Mouse (Mus musculus) cerebellum, adult 11 months (tissue): ENCODE results near the gene Spns3.
"Not testable (repeated sequence)": the region's sequence is repeated elsewhere in the genome, so short reads cannot be mapped to it uniquely, and the experiment has no call there.

Experiments used
- DNase-seq: peaks from one replicate; pipeline ENCODE4 v3.0.0; 2022

Spns3 gene

DNA sequence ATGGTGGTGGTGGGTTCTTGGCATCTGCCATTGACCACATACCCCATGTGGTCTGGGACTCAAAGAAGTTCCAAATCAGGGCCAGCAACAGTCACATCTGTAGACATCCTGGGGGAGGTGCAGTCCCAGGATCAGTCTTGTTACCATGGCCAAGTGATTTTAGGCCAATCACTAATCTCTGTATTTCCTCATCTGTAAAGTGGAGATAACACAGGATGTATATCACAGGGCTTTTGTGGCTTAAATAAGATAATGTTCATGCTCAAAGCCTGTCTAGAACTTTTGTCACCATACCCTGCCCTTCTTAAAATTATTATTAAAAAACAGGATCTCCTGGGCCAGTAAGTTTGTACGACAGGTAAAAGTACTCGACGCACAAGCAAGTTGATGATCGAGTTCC lies 6.2 kb upstream of the Spns3 start:
- no peak for DNase-seq

DNA sequence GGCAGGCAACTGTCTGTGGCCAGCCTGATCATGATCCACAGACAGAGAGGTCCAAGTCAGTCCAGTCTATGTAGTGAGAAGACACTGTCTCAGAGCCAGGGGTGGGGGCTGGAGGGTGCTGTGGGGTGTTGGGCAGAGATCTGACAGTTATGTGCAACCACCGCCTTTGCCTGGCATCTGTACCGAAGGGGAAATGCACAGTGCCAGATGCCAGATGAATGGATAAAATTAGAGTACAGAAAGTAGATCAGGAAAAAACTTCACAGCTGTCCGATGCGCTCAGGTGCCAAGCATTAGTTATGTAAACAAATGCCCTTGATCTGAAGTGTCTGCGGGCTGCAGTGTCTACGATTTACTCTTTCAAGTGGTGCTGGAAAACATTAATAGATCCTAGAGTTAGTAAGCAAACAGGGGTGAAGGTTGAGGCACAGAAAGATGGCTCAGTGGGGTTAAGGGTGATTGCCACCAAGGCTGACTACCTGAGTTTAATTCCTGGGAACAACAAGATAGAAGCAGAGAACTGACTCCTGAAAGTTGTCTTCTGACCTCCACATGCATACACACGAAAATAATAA lies 1.3 kb upstream of the Spns3 start:
- DNase-seq, result no peak

DNA sequence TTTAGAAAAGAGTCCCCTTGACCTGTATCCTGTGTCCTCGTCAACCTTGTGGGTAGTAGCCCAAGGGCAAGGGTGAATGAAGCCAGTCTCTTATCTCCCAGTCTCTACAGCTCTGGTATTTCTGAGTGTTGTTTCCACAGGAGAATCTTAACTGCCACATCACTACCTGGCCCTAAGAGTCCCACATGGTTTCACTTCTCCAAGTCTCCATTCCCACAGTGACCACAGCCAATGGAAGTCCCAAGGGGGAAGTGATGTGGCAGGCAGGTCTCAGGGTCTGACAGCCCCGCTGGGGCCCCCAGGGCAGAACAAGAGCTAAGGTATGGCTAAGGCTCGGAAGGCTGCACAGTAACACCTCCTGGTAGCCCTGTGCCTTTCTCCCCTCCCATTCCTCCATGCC lies 3.1 kb downstream of the Spns3 start:
- no peak for DNase-seq

DNA sequence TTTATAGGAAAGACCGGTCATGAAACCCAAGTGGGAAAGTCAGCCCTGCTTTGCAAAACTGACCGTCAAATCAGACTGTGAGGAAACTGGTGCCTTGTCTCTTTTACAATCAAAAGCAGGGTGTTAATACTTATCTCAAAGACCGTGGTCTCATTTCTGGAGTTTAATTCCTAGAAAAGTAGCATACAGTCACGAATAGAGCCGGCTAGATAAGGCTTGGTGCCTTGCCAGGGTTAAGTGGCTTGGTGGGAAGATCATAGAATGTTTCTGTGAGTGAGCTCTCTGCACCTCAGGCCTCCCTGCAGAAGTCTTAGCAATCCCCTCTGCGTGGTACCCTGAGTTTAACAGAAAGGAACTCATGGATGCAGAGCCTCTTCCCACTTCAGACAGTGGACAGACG lies 5.6 kb downstream of the Spns3 start:
- DNase-seq, result no peak

DNA sequence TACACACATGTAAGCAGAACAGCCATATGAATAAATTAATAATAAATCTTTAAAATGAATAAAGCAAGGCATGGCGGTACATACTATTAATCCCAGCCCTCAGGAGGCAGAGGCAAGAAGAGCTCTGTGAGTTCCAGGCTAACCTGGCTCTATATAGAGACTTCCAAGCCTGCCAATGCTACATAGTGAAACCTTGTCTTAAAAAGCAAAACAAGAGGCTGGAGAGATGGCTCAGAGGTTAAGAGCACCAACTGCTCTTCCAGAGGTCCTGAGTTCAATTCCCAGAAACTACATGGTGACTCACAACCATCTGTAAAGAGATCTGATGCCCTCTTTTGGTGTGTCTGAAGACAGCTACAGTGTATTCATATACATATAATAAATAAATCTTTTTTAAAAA lies 6.6 kb downstream of the Spns3 start:
- not testable (repeated sequence) for DNase-seq

DNA sequence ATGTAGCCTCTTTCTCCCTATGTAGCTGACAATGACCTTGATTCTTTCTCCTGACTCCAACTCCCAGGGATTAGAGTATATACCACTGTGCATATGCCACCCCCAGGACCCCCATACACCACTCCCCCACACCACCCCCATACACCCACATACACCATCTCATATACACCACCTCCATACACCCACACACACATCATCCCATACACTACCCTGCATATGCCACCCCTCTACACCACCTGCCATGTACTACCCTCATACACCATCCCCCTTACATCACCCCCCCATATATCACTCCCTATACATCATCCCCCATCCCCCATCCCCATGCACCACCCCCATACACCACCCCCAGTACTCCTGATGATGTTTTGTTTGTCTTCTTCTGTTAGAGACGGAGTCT lies 7.7 kb downstream of the Spns3 start:
- no peak for DNase-seq

DNA sequence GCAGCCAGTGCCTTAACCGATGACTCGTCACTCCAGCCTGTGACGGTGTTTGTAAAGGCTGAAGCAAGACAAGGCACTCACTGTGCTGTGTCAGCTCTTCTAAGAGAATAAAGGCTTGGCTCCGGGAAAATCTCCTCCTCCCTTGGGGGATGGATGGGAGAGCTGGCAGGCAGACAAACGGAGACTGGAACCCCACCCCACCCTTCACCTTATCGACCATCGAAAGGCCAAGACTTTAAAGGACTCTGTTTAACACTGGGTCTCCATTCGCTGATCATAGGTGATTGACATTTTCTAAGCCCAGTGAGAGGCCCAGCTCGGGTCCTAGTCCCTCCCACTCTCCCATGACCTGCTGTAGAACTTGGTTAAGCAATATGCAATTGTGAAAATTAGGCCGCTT lies 8.4 kb downstream of the Spns3 start:
- no peak for DNase-seq

DNA sequence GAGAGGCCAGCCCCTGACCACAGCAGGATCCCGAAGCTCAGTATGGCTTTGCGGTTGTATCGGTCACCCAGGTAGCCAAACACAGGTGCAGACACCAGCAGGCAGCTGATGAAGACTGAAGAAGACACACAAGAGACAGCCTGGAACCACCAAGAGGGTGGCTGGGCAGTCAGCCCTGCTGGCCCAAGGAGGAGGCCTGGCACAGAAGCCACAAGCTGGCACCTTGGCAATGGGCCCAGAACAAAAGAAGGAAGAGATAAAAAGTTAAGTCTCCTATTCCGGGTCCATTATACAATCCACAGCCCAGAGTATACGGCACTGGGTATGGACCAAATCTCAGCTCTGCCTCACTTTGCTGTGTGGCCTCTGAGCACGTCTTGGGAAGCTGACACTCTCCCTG lies 9.9 kb downstream of the Spns3 start:
- DNase-seq, result peak; percentile 46

DNA sequence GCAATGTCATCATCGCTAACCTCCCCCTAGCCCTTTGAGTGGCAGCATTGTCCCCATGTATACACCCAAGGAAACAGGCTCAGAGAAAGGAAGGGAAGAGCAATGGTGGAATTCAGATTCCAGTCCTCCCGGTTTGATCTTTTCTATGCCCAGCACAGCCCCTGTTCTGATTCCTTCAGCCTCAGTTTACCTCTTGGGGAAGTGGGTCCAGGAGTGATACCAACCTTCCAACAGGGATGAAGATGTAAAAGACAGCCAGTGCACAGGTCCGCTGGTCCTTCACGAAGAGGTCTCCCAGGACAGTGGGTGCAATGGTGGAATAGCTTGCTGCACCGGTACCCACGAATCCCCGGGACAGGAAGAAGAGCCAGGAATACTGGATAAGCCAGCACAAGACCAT lies 11.5 kb downstream of the Spns3 start:
- no peak for DNase-seq

DNA sequence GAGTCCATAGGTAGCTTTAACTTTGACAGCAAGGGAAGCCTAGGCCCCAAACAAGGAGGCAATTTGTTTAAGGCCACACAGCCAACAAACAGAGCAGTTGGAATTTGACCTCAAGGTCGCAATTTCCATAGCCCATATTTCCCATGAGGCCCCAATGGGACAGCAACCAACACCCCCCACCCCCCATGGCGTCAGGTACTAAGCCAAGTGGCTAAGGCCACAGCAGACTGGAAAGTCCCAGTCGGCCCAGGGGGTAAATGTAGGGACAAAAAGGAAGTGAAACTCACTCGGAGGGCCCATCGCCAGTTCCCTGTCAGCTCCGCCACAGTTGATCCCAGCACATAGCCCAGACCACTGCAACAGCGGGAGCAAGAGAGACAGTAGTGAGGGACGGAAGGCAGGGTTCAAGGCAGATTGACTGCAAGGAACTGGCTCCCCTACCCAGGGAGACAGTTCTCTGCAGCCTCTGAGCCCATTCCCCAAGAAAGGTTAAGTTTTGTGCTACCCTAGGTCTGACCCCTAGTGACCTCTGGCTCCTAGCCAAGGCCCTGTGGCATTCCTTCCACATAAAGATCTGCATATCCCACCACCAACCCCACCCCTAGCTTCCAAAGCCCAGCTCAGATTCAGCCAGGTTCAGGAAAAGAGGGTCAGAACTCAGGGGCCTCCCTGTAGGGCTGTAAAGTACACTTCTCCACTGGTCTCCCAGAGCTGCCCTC lies 12.1 kb downstream of the Spns3 start:
- no peak for DNase-seq

DNA sequence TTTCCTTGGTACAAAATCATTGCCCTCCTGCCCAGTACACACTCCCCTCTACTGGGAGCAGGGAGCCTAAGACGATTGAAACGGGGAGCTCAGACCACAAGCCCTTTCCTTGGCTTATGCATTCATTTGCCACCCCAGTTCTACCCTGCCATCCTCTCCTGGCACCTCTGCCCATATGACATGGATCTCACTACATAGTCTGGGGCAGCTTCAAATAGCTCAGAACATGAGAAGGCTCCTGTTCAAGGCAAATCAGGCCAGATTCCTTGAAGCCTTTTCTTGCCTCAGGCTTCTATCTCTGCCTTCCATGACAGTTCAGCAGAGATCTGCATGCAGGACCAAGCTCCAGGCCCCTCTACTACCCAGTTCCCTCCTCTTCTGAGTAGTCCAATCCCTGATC lies 12.8 kb downstream of the Spns3 start:
- no peak for DNase-seq

DNA sequence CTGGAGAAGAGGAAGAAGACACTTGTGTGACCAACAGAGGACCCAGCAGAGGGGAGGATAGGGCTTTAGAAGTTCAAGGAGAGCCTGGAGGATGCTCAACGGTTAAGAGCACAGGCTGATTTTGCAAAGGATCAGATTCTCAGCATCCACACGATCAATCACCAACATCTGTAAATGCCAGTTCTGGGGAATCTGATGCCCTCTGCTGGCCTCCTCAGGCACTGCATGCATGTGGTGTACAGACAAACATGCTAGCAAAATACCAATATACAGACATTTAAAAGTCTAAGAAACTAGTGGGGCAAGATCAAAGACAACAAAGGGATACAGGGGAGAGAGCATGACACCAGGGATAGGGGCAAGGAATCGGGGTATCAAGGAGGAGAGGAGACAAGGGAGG lies 14.8 kb downstream of the Spns3 start:
- DNase-seq, result no peak

DNA sequence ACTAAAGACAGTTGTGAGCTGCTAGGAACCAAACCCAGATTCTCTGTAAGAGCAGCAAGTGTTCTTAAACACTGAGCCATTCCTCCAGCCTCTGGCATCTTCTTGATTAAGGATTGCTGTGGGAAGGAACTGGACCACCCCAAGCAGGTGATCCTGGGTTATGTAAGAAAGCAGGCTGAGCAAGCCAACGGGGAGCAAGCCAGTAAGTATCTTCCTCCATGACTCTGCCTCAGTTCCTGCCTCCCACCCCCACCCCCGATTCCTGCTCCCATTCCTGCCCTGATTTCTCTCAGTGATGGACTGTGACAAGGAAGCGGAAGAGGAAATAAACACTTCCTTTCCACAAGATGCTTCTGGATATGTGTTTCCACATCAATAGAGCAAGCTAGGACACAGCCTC lies 17.4 kb downstream of the Spns3 start:
- DNase-seq, result no peak

DNA sequence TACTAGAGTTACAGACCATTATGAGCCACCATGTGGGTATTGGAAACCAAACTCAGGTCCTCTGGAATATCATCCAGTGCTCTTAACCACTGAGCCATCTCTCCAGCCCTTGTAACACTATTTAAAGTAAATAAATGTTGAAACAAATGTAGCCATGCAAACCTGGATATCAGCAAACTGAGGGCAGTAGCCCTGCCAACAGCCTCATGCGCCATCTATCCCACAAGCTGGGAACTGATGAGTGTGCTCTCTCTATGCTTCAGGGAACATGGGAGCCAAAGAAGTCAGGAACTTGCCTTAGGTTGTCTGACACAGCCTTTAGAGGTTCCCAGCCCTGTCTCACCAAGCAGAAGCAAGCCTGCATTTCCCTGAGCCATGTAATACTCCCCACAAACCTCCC lies 18.7 kb downstream of the Spns3 start:
- DNase-seq, result no peak

DNA sequence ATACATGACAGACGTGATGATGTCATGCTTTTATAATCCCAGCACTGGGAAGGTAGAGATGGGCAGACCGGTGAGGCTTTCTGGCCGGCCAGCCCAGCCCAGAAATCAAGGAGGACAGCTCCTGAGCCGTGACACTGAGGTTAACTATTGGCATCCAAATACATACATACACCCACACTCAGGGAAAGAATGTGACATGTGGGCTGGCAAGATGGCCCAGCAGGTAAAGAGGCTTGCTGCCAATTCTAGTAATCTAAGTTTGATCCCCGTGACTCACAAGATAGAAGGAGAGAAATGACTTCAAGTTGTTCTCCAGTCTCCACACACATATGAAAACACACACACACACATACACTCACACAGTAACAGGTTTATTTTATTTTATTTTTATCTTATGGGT lies 19.2 kb downstream of the Spns3 start:
- no peak for DNase-seq

DNA sequence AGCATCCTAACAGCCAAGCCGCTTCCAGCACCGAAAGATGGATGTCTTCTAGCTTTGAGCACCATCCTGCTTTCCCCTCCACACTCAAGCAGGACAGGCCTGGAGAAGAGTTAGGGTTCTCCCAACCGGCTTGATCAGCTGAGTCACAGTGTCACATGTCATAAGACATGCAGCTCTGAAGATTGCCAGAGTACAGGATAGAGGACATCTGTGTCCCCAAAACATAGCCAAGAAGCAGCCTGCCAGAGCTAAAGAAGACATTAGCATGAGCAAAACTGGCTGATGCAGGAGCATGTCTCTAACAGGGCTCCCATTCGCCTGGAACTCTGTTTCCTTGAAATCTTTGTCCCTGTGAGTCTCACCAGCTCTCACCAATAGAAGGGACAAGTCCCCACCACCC lies 24.1 kb downstream of the Spns3 start:
- no peak for DNase-seq

DNA sequence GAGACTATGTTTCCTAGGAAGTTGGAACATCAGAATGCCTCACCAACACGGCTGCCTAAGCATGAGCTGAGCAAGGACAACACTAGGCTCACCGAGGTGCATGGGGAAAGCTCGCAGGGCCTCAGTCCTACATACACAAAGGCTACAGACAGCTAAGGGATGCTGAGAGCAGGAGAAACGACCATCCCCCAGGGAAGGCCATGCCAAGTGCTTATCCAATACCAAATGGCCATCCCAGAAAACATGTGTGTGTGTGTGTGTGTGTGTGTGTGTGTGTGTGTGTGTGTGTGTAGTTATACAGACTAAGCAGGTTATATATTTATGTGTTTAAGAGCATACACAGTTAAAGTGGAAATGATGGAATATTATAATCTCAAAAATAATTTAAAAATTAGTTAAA lies 26.6 kb downstream of the Spns3 start:
- DNase-seq, result no peak

DNA sequence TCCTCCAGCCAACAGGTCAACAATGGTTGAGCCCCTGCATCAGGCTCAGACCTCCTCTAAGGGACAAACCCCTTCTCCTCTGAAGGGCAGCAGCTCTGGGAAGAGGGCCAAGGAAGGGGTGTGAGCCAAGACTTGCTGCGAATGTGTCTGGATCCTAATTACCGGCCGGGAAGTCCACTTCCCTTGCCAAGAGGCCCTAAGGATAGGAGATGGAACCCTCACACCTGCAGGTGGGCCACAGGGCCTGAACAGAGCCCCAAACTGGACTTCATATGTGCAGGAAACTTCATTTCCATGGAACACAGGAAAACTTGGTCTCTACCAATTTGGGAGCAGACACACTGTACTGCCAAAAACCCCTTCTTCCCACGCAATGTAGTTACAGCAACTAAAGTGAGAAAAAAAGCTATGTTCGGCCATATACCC lies 27.7 kb downstream of the Spns3 start:
- peak; percentile 12 for DNase-seq

DNA sequence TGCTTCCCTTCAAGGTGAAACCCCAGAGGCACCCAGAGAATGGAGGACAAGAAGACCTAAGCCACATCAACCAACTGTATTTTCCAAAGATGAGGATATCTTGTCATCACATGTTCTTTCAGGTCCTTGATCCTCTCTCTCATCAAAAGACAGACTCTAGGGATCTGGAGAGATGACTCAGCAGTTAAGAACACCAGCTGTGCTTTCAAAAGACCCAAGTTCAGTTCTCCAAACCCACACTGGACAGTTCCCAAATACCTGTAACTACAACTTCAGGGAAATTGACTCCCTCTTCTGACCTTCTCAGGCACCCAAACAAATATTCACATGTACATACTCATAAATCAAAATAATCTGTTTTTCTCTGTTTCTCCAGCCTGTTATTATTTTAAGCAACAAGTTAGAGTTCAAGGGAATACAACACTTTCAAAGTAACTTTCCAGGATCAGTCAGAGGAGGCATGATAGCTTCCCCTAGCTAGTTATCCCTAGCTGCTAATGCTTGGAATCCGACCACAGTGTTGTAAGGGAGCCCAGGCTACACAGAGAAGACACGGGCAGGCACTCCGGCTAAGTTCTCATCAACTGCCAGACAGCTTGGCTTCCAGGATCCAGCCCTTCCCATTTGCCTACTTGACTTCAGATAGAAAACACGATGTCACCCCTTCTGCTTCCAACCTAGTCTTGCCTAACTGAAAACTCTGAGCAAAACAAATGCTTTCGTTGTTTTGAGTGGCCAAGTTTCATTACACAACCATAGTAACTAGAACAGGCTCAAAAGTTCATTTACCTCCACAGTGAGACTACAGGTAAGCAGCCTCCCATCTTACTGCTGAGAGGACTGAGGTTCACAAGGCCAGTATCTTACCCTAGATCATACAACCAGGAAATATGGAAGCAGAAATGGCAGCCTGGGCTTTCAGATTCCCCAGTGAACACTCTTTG lies 28.4 kb downstream of the Spns3 start:
- no peak for DNase-seq

DNA sequence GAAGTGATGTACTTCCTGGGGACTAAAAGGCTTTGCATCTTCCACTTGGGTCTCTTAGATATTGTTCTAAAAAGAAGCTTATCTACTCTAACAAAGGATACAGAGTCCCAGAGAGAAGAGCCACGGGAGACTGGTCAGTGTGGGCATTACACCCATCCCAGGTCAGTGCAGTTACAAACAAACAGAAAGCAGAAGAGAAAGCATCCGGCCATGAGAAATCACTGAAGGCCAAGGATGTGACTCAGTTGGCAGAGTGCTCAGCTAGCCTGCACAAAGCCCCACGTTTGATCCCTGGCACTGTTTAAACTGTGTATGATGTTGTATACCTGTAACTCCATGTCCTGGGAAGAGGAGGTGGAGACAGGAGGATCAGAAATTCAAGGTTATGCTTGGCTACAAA lies 30.4 kb downstream of the Spns3 start:
- DNase-seq, result no peak

DNA sequence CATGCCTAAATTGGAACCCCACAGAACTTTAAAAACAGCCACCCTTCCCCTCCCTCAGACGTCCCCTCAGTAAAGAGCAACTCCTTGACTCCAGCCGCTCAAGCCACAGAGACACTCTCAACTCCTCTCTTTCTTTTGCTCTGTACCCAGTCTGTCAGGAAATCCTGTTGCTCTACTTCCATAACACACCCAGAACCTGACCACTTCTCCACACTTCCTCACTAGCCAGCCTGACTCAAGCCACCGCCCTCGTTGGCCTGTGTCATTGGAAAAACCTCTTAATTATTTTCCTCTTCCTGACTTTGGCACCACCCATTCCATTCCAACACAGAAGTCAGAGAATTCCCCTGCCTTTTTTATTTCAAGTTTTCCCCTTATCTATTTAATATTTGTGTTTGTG lies 31.1 kb downstream of the Spns3 start:
- DNase-seq, result no peak

DNA sequence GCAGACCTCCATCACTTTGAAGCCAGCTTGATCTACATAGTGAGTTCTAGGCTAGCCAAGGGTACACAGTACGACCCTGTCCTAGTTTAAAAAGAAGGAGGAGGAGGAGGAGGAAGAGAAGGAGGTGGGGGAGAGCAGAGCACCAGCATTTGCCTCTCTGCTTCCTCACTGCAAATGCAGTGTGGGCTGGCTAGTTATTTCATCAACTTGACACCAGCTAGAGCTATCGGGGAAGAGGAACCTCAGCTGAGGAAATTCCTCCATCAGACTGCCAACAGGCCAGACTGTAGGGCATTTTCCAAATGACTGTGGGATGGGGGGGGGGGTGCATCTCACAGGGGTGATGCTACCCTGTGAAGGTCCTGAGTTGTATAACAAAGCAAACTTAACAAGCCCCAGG lies 31.9 kb downstream of the Spns3 start:
- DNase-seq, result no peak

DNA sequence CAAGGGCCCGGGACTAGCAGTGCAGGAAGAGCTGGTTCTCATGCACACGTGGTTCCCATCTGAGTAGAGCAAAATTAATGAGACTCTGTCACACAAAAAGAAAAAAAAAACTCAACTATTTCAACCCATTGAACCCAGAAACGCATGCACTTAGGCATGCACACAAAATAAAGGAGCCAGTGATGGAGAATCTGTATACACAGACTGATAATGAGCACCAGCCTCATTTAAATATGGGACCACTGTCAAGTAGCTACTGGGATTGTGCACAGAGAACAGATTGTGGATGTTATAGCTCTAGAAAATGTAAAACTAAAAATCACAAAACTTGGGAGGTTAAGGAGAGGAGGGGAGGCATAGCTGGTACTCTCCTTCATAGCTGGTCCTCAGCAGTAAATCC lies 35.3 kb downstream of the Spns3 start:
- DNase-seq, result no peak

DNA sequence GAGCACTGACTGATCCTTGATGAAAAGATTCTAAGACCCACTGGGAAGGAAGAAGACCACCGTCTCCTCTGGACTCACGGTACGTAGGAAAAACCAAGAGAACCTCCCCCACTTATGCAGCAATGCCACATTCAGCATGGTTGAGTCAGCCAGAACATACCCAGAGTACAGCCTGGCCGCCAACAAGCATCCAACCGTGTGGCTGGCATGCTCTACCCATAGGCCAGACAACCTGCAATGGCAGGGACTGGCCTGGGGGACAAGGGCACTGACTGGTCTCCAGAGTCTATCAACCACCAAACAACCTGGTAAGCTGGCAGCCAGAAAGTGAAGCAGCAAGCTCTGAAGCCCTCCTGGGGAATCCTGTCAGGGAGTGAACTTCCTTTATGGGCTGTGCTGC lies 41.7 kb downstream of the Spns3 start:
- DNase-seq, result no peak
